Comparison of ENCODE assay signal across 31 mouse cellular contexts in the genomic region with DNA sequence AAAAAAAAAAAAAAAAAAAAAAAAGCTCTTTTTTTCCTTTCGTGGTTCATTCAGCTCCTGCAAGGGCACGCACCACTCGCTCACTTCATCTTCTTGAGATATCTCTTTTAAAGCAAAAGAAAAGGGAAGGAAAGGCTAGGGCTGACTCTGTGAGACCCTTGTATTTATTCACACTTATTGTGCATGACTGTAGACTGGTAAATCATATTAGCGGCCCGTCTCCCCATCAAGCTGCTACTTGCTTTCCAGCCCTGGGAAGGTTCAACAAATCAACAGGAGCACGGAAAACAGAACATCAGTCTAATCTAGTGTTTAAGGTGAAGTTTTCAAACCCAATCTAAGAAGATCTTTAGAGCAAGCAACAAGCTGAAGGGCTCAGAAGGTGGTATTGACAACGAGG. TPM values are rescaled to one million over a fixed set of nuclear protein-coding genes. Genes with fewer than 3 reads are reported as not detected.
DNase-seq lines count a peak whose midpoint lies in the region; ATAC-seq and TF ChIP-seq lines count a peak whose summit lies in the region.
"Had no signal": no experiment of that assay in that cellular context is flagged by ENCODE, and none has a peak within 500 bp of the region (broad histone marks: within the 10 kb centered on the region; RNA-seq: fewer than 3 reads in every experiment).

No protein-coding gene starts in this region.

- no peak for DNase-seq in neural tube, embryonic 11.5 days (ENCODE audit: low spot score)
- DNase-seq: adrenal gland, adult 2 months; adrenal gland, postnatal 36 days; B cell, adult 2 months; cerebellum, adult 2 months; cerebellum, postnatal 14 days; gastrocnemius, adult 2 months; heart, adult 2 months; heart, postnatal 4 days; kidney, adult 11 months; kidney, postnatal 14 days; layer of hippocampus, adult 9-11 months; lung, embryonic 14.5 days; lung, postnatal 14 days; right cerebral cortex, adult 18-20 months; thymus, postnatal 4 days had no signal

- peaks cover 11% of the 10 kb centered on the region for H3K4me1 ChIP-seq in hindbrain, embryonic 12.5 days
- H3K4me1 ChIP-seq in hindbrain, embryonic 13.5 days (replicated peaks) = peaks cover 10% of the 10 kb centered on the region
- H3K4me1 ChIP-seq in neural tube, embryonic 11.5 days (ENCODE audit: control insufficient read depth, insufficient read depth, low read length) = 0 out of 2 replicates have a peak, but pooled peaks cover 2% of the 10 kb centered on the region
- peaks cover 6% of the 10 kb centered on the region for H3K4me1 ChIP-seq in neural tube, embryonic 15.5 days
- peaks cover 15% of the 10 kb centered on the region for H3K4me1 ChIP-seq in forebrain, embryonic 13.5 days
- H3K4me1 ChIP-seq in neural tube, embryonic 13.5 days (replicated peaks) = peaks cover 13% of the 10 kb centered on the region
- no peaks in the 10 kb centered on the region for H3K4me1 ChIP-seq in intestine, postnatal 0 days (replicated peaks; ENCODE audit: control insufficient read depth, insufficient read depth, low read length)
- H3K4me1 ChIP-seq: heart, embryonic 12.5 days; liver, embryonic 15.5 days had no signal

- H3K9ac ChIP-seq in hindbrain, embryonic 12.5 days = no peak overlapping the region
- H3K9ac ChIP-seq in hindbrain, embryonic 13.5 days = no peak overlapping the region
- H3K9ac ChIP-seq in neural tube, embryonic 11.5 days (ENCODE audit: low read length) = no peak overlapping the region
- no peak overlapping the region for H3K9ac ChIP-seq in neural tube, embryonic 15.5 days (replicated peaks)
- H3K9ac ChIP-seq in forebrain, embryonic 13.5 days = no peak overlapping the region
- no peak overlapping the region for H3K9ac ChIP-seq in neural tube, embryonic 13.5 days
- no peak overlapping the region for H3K9ac ChIP-seq in intestine, postnatal 0 days (ENCODE audit: low read depth, low read length)
- H3K9ac ChIP-seq: heart, embryonic 12.5 days; limb, embryonic 12.5 days; liver, embryonic 15.5 days; lung, embryonic 14.5 days had no signal

- TF ChIP-seq CTCF in intestine, postnatal 0 days (IDR thresholded peaks at IDR 0.05; ENCODE audit: low read depth) = no peak

- 9% methylated on average over 7 of the region's 7 CpGs for WGBS in hindbrain, embryonic 12.5 days
- WGBS in hindbrain, embryonic 13.5 days = 16% methylated on average over 7 of the region's 7 CpGs
- WGBS in neural tube, embryonic 11.5 days = 8% methylated on average over 7 of the region's 7 CpGs
- 12% methylated on average over 7 of the region's 7 CpGs for WGBS in neural tube, embryonic 15.5 days
- WGBS in forebrain, embryonic 13.5 days = 13% methylated on average over 7 of the region's 7 CpGs
- WGBS in neural tube, embryonic 13.5 days = 2% methylated on average over 7 of the region's 7 CpGs
- WGBS in intestine, postnatal 0 days = 34% methylated on average over 7 of the region's 7 CpGs

- peak; percentile 29; the same call in 1 of the 2 replicates for ATAC-seq in hindbrain, embryonic 12.5 days (ENCODE audit: low FRiP score)
- no peak for ATAC-seq in hindbrain, embryonic 13.5 days (ENCODE audit: low FRiP score)
- ATAC-seq in neural tube, embryonic 11.5 days (ENCODE audit: insufficient read depth, low FRiP score, low TSS enrichment) = peak; percentile 18
- no peak for ATAC-seq in neural tube, embryonic 15.5 days (ENCODE audit: low FRiP score)
- 0 out of 2 replicates have a peak, but pooled peaks have one; percentile 3 for ATAC-seq in forebrain, embryonic 13.5 days
- ATAC-seq in neural tube, embryonic 13.5 days (ENCODE audit: low read depth) = no peak; the same call in 1 of the 2 replicates
- ATAC-seq in intestine, postnatal 0 days = no peak
- ATAC-seq: activated CD4-positive, CD25-positive, alpha-beta regulatory T cell, adult 4 months had no signal

- no peak overlapping the region for H3K4me3 ChIP-seq in hindbrain, embryonic 12.5 days
- H3K4me3 ChIP-seq in hindbrain, embryonic 13.5 days = no peak overlapping the region
- H3K4me3 ChIP-seq in neural tube, embryonic 11.5 days (ENCODE audit: low read depth, low read length) = no peak overlapping the region
- H3K4me3 ChIP-seq in neural tube, embryonic 15.5 days (replicated peaks) = no peak overlapping the region
- H3K4me3 ChIP-seq in forebrain, embryonic 13.5 days = no peak overlapping the region
- no peak overlapping the region for H3K4me3 ChIP-seq in neural tube, embryonic 13.5 days
- no peak overlapping the region for H3K4me3 ChIP-seq in intestine, postnatal 0 days (ENCODE audit: low read depth, low read length)
- H3K4me3 ChIP-seq: gastrocnemius, adult 2 months; heart, adult 2 months; heart, embryonic 12.5 days; limb, embryonic 12.5 days; liver, embryonic 15.5 days; myocyte had no signal

- H3K27ac ChIP-seq in hindbrain, embryonic 12.5 days = no peak overlapping the region
- no peak overlapping the region for H3K27ac ChIP-seq in hindbrain, embryonic 13.5 days
- no peak overlapping the region for H3K27ac ChIP-seq in neural tube, embryonic 11.5 days (ENCODE audit: low read depth, low read length)
- no peak overlapping the region for H3K27ac ChIP-seq in neural tube, embryonic 15.5 days (replicated peaks)
- H3K27ac ChIP-seq in forebrain, embryonic 13.5 days = peak overlapping the region; percentile 11; the same call in 1 of the 2 replicates
- H3K27ac ChIP-seq in neural tube, embryonic 13.5 days (replicated peaks) = no peak overlapping the region
- H3K27ac ChIP-seq in intestine, postnatal 0 days (ENCODE audit: low read depth, low read length) = no peak overlapping the region
- H3K27ac ChIP-seq: gastrocnemius, adult 2 months; heart, adult 2 months; limb, embryonic 12.5 days; liver, embryonic 15.5 days had no signal

- H3K4me2 ChIP-seq in hindbrain, embryonic 12.5 days (replicated peaks) = peak overlapping the region; percentile 34; the same call in 1 of the 2 replicates
- no peak overlapping the region; the same call in 1 of the 2 replicates for H3K4me2 ChIP-seq in hindbrain, embryonic 13.5 days
- H3K4me2 ChIP-seq in neural tube, embryonic 11.5 days (ENCODE audit: low read depth) = peak overlapping the region; percentile 3; the same call in 1 of the 2 replicates
- H3K4me2 ChIP-seq in neural tube, embryonic 15.5 days = no peak overlapping the region
- H3K4me2 ChIP-seq in forebrain, embryonic 13.5 days = peak overlapping the region; percentile 43
- H3K4me2 ChIP-seq in neural tube, embryonic 13.5 days = peak overlapping the region; percentile 35
- no peak overlapping the region for H3K4me2 ChIP-seq in intestine, postnatal 0 days (replicated peaks; ENCODE audit: low read depth)
- H3K4me2 ChIP-seq: liver, embryonic 15.5 days; lung, embryonic 14.5 days had no signal

- H3K9me3 ChIP-seq in hindbrain, embryonic 12.5 days (replicated peaks) = no peaks in the 10 kb centered on the region
- H3K9me3 ChIP-seq in hindbrain, embryonic 13.5 days = no peaks in the 10 kb centered on the region
- no peaks in the 10 kb centered on the region for H3K9me3 ChIP-seq in neural tube, embryonic 11.5 days (ENCODE audit: control insufficient read depth, low read length)
- no peaks in the 10 kb centered on the region for H3K9me3 ChIP-seq in neural tube, embryonic 15.5 days (replicated peaks)
- no peaks in the 10 kb centered on the region for H3K9me3 ChIP-seq in forebrain, embryonic 13.5 days (replicated peaks)
- no peaks in the 10 kb centered on the region for H3K9me3 ChIP-seq in neural tube, embryonic 13.5 days
- H3K9me3 ChIP-seq in intestine, postnatal 0 days (ENCODE audit: control insufficient read depth) = no peaks in the 10 kb centered on the region
- H3K9me3 ChIP-seq: heart, embryonic 12.5 days; limb, embryonic 12.5 days; liver, embryonic 15.5 days had no signal

- H3K27me3 ChIP-seq in hindbrain, embryonic 12.5 days = peaks cover 55% of the 10 kb centered on the region
- H3K27me3 ChIP-seq in hindbrain, embryonic 13.5 days = peaks cover 85% of the 10 kb centered on the region
- H3K27me3 ChIP-seq in neural tube, embryonic 11.5 days (ENCODE audit: control insufficient read depth, insufficient read depth, low read length) = 0 out of 2 replicates have a peak, but pooled peaks cover 2% of the 10 kb centered on the region
- peaks cover 29% of the 10 kb centered on the region for H3K27me3 ChIP-seq in neural tube, embryonic 15.5 days (replicated peaks)
- peaks cover 47% of the 10 kb centered on the region for H3K27me3 ChIP-seq in forebrain, embryonic 13.5 days
- peaks cover 74% of the 10 kb centered on the region for H3K27me3 ChIP-seq in neural tube, embryonic 13.5 days
- H3K27me3 ChIP-seq in intestine, postnatal 0 days (replicated peaks; ENCODE audit: control insufficient read depth, insufficient read depth, low read length) = no peaks in the 10 kb centered on the region
- H3K27me3 ChIP-seq: CH12.LX had no signal

- H3K36me3 ChIP-seq in hindbrain, embryonic 12.5 days = no peaks in the 10 kb centered on the region
- no peaks in the 10 kb centered on the region for H3K36me3 ChIP-seq in hindbrain, embryonic 13.5 days
- no peaks in the 10 kb centered on the region for H3K36me3 ChIP-seq in neural tube, embryonic 11.5 days (ENCODE audit: control insufficient read depth, insufficient read depth, low read length)
- no peaks in the 10 kb centered on the region for H3K36me3 ChIP-seq in neural tube, embryonic 15.5 days
- H3K36me3 ChIP-seq in forebrain, embryonic 13.5 days (ENCODE audit: poor library complexity, severe bottlenecking) = no peaks in the 10 kb centered on the region
- H3K36me3 ChIP-seq in neural tube, embryonic 13.5 days = no peaks in the 10 kb centered on the region
- no peaks in the 10 kb centered on the region for H3K36me3 ChIP-seq in intestine, postnatal 0 days (ENCODE audit: control insufficient read depth, insufficient read depth)
- H3K36me3 ChIP-seq: heart, embryonic 12.5 days; limb, embryonic 12.5 days; liver, embryonic 15.5 days had no signal

RNA-seq across cellular contexts. Expression of gene Fezf1, which starts 24.4 kb away (rescaled TPM):
- 0.16 and 0.26 TPM in 2 replicates for polyA plus RNA-seq in hindbrain, embryonic 12.5 days (2016; fragmentation: Nextera tagmentation; extraction: Ambion mirVana)
- polyA plus RNA-seq in hindbrain, embryonic 13.5 days (2015; fragmentation: Nextera tagmentation; extraction: Ambion mirVana) = 0.17 TPM in 1 of 2 replicates, not detected in the other
- polyA plus RNA-seq in neural tube, embryonic 11.5 days (2014; fragmentation: Nextera tagmentation; extraction: Ambion mirVana) = not detected in 2 replicates
- polyA plus RNA-seq in neural tube, embryonic 15.5 days (2015; fragmentation: Nextera tagmentation; extraction: Ambion mirVana) = not detected in 2 replicates
- 13.6 and 38.7 TPM in 2 replicates for polyA plus RNA-seq in forebrain, embryonic 13.5 days (2015; fragmentation: Nextera tagmentation; extraction: Ambion mirVana)
- polyA plus RNA-seq in neural tube, embryonic 13.5 days (2015; fragmentation: Nextera tagmentation; extraction: Ambion mirVana) = 0.12 TPM in 1 of 2 replicates, not detected in the other
- polyA plus RNA-seq in intestine, postnatal 0 days (2015; fragmentation: Nextera tagmentation; extraction: Ambion mirVana) = not detected in 2 replicates
- polyA plus RNA-seq: activated CD4-positive, CD25-positive, alpha-beta regulatory T cell, adult 4 months; adrenal gland, adult 2 months; cerebellum, adult 2 months; heart, adult 2 months; heart, embryonic 12.5 days; heart, postnatal 0 days; kidney, embryonic 14.5 days; limb, embryonic 12.5 days; liver, adult 2 months; lung, embryonic 14.5 days; myocyte had no signal

Comparison
In these comparisons a context has a peak if more than half of its experiments do, and no peak if none do; other contexts are left out.
1. ATAC-seq: peak in hindbrain, embryonic 12.5 days (single experiment), neural tube, embryonic 11.5 days (single experiment) and forebrain, embryonic 13.5 days (single experiment); none in hindbrain, embryonic 13.5 days (single experiment), neural tube, embryonic 15.5 days (single experiment), neural tube, embryonic 13.5 days (single experiment) and intestine, postnatal 0 days (single experiment).
2. H3K4me2 ChIP-seq: peak in hindbrain, embryonic 12.5 days (single experiment), neural tube, embryonic 11.5 days (single experiment), forebrain, embryonic 13.5 days (single experiment) and neural tube, embryonic 13.5 days (single experiment); none in hindbrain, embryonic 13.5 days (single experiment), neural tube, embryonic 15.5 days (single experiment) and intestine, postnatal 0 days (single experiment).
3. RNA of gene Fezf1, which starts 24.4 kb away (polyA plus RNA-seq): 13.6 to 38.7 TPM in forebrain, embryonic 13.5 days; 0.16 to 0.26 TPM in hindbrain, embryonic 12.5 days, 0.17 TPM in hindbrain, embryonic 13.5 days, not detected in neural tube, embryonic 11.5 days, not detected in neural tube, embryonic 15.5 days, 0.12 TPM in neural tube, embryonic 13.5 days and not detected in intestine, postnatal 0 days; every median in the first group is over 10 times any median in the second.